Mouse (Mus musculus) hindbrain, embryonic 15.5 days (tissue): Measurements from ENCODE around the gene Dusp21. TPM values are rescaled to one million over a fixed set of nuclear protein-coding genes. Genes with fewer than 3 reads are reported as not detected.

Experiments used
- ATAC-seq: fragments of 200-750 bp; cut with Nextera tagmentation; 2 replicates; pipeline ENCODE4 v1.8.0; 2017; ENCODE audit warnings: low read depth, moderate number of reproducible peaks, moderate TSS enrichment; ENCODE audit not compliant: low FRiP score
- H3K27ac ChIP-seq: fragments of 300-500 bp; sonication (generic); replicated peaks from 2 replicates; pipeline ENCODE4 v1.5.1; 2015; ENCODE audit warnings: mild to moderate bottlenecking, inconsistent platforms
- H3K27me3 ChIP-seq: fragments of 300-500 bp; sonication (generic); 2 replicates; pipeline ENCODE4 v1.6.1; 2015; ENCODE audit warnings: control low read depth, inconsistent platforms
- H3K36me3 ChIP-seq: fragments of 300-500 bp; sonication (generic); 2 replicates; pipeline ENCODE4 v1.6.1; 2015; ENCODE audit warnings: control low read depth, inconsistent platforms
- H3K4me1 ChIP-seq: fragments of 300-500 bp; sonication (generic); replicated peaks from 2 replicates; pipeline ENCODE4 v1.6.1; 2015; ENCODE audit warnings: control low read depth, inconsistent platforms
- H3K4me2 ChIP-seq: fragments of 300-500 bp; sonication (generic); 2 replicates; pipeline ENCODE4 v1.6.1; 2015; ENCODE audit warnings: moderate library complexity, mild to moderate bottlenecking, inconsistent platforms
- H3K4me3 ChIP-seq: fragments of 300-500 bp; sonication (generic); 2 replicates; pipeline ENCODE4 v1.5.1; 2015; ENCODE audit warnings: mild to moderate bottlenecking, inconsistent platforms
- H3K9ac ChIP-seq: fragments of 300-500 bp; sonication (generic); 2 replicates; pipeline ENCODE4 v1.6.1; 2015; ENCODE audit warnings: inconsistent platforms
- H3K9me3 ChIP-seq: fragments of 300-500 bp; sonication (generic); 2 replicates; pipeline ENCODE4 v1.6.1; 2016; ENCODE audit warnings: control low read depth, inconsistent platforms
- WGBS: fragments of 180-500 bp; shearing (Covaris S2); methylation state at CpG from one replicate; pipeline ENCODE4 v1.1.7; 2015; 5-methylcytosine and 5-hydroxymethylcytosine counted together
- polyA plus RNA-seq: library from polyadenylated mRNA; unstranded; fragments of >200 nt; fragmentation: Nextera tagmentation; extraction: Ambion mirVana; gene quantifications from 2 replicates; pipeline ENCODE4 v1.2.1, GENCODE M21; 2015

The Dusp21 gene
- polyA plus RNA-seq, 1 experiment from 2014 or later: not detected

- ATAC-seq: no peak
- H3K9ac ChIP-seq: no peak overlapping the region
- H3K4me1 ChIP-seq: no peaks in the 10 kb centered on the region
- no peak overlapping the region for H3K4me3 ChIP-seq
- no peaks in the 10 kb centered on the region for H3K9me3 ChIP-seq
- WGBS: 92% methylated on average over 1 of the region's 1 CpGs
- no peaks in the 10 kb centered on the region for H3K27me3 ChIP-seq
- no peak overlapping the region for H3K4me2 ChIP-seq
- H3K36me3 ChIP-seq: no peaks in the 10 kb centered on the region
- no peak overlapping the region for H3K27ac ChIP-seq
Measured at GRCm38 (mm10) chrX:18179492-18179891, 33.8 kb downstream of the Dusp21 start.

- Histone ChIP-seq H3K27ac (no peak overlapping the region), H3K4me2 (no peak overlapping the region), H3K4me1 (no peaks in the 10 kb centered on the region), H3K4me3 (no peak overlapping the region), H3K36me3 (no peaks in the 10 kb centered on the region), H3K27me3 (no peaks in the 10 kb centered on the region), H3K9me3 (no peaks in the 10 kb centered on the region), H3K9ac (no peak overlapping the region)
- no peak for ATAC-seq
Measured at GRCm38 (mm10) chrX:18187203-18187602, 41.5 kb downstream of the Dusp21 start.

- H3K36me3 ChIP-seq: no peaks in the 10 kb centered on the region
- no peaks in the 10 kb centered on the region for H3K27me3 ChIP-seq
- no peak for ATAC-seq
- H3K4me2 ChIP-seq: no peak overlapping the region
- H3K27ac ChIP-seq: no peak overlapping the region
- no peaks in the 10 kb centered on the region for H3K9me3 ChIP-seq
- WGBS: 89% methylated on average over 2 of the region's 2 CpGs
- H3K4me1 ChIP-seq: no peaks in the 10 kb centered on the region
- H3K4me3 ChIP-seq: no peak overlapping the region
- no peak overlapping the region for H3K9ac ChIP-seq
Measured at GRCm38 (mm10) chrX:18188293-18188692, 42.6 kb downstream of the Dusp21 start.

Other genes with a start within 250 kb of the Dusp21 start
- gene Kdm6a, start 16.7 kb downstream of the Dusp21 start, polyA plus RNA-seq: 16.9 and 18.1 TPM in 2 replicates